Mouse (Mus musculus): ENCODE results near the gene Cd68. TPM values are rescaled to one million over a fixed set of nuclear protein-coding genes. Genes with fewer than 3 reads are reported as not detected.
"Not testable (repeated sequence)": the region's sequence is repeated elsewhere in the genome, so short reads cannot be mapped to it uniquely, and the experiment has no call there.

Cd68 gene
- polyA plus RNA-seq, 1 experiment from 2014 or later, result 18.9 TPM

- no peaks in the 10 kb centered on the region for H3K4me1 ChIP-seq (ENCODE audit: control insufficient read depth, insufficient read depth, low read length)
- no peak overlapping the region for H3K27ac ChIP-seq (ENCODE audit: low read length)
- no peak overlapping the region for H3K4me2 ChIP-seq (ENCODE audit: low read depth, low read length)
- no peak overlapping the region for H3K9ac ChIP-seq (ENCODE audit: low read length)
- ATAC-seq (ENCODE audit: insufficient read depth, low FRiP score), result no peak
- H3K9me3 ChIP-seq (replicated peaks; ENCODE audit: control insufficient read depth, low read length), result no peaks in the 10 kb centered on the region
- H3K27me3 ChIP-seq (ENCODE audit: control insufficient read depth, insufficient read depth, low read length), result no peaks in the 10 kb centered on the region
- 33% methylated on average over 6 of the region's 6 CpGs for WGBS
- no peaks in the 10 kb centered on the region for H3K36me3 ChIP-seq (ENCODE audit: control insufficient read depth, insufficient read depth, low read length)
- H3K4me3 ChIP-seq (replicated peaks; ENCODE audit: low read length), result no peak overlapping the region
These were observed 37.7 kb downstream of the Cd68 start for GRCm38 (mm10) chr11:69628286-69628685.

- WGBS, result 75% methylated on average over 2 of the region's 2 CpGs
- H3K36me3 ChIP-seq (ENCODE audit: control insufficient read depth, insufficient read depth, low read length), result not testable (repeated sequence)
These were observed 41.6 kb downstream of the Cd68 start for GRCm38 (mm10) chr11:69624339-69624738.

GRCm38 (mm10) chr11:69623006-69623405 is 42.9 kb downstream of the Cd68 start:
- 67% methylated on average over 4 of the region's 4 CpGs for WGBS
- Histone ChIP-seq H3K4me2 (ENCODE audit: low read depth, low read length) (peak overlapping the region; percentile 66; the same call in 1 of the 2 replicates), H3K27me3 (ENCODE audit: control insufficient read depth, insufficient read depth, low read length) (no peaks in the 10 kb centered on the region), H3K36me3 (ENCODE audit: control insufficient read depth, insufficient read depth, low read length) (no peaks in the 10 kb centered on the region), H3K9me3 (replicated peaks; ENCODE audit: control insufficient read depth, low read length) (no peaks in the 10 kb centered on the region), H3K4me3 (replicated peaks; ENCODE audit: low read length) (0 out of 2 replicates have a peak overlapping the region, but pooled peaks have one; percentile 65), H3K4me1 (ENCODE audit: control insufficient read depth, insufficient read depth, low read length) (peaks cover 3% of the 10 kb centered on the region; the same call in 1 of the 2 replicates), H3K9ac (ENCODE audit: low read length) (no peak overlapping the region; the same call in 1 of the 2 replicates), H3K27ac (ENCODE audit: low read length) (no peak overlapping the region)
- ATAC-seq (ENCODE audit: insufficient read depth, low FRiP score), result no peak

More at GRCm38 (mm10) chr11:69624339-69624738, 41.6 kb downstream of the Cd68 start:
- not testable (repeated sequence) for H3K9me3 ChIP-seq (replicated peaks; ENCODE audit: control insufficient read depth, low read length); H3K27me3 ChIP-seq (ENCODE audit: control insufficient read depth, insufficient read depth, low read length); ATAC-seq (ENCODE audit: insufficient read depth, low FRiP score); H3K9ac ChIP-seq (ENCODE audit: low read length); H3K4me3 ChIP-seq (replicated peaks; ENCODE audit: low read length); H3K4me2 ChIP-seq (ENCODE audit: low read depth, low read length); H3K27ac ChIP-seq (ENCODE audit: low read length); H3K4me1 ChIP-seq (ENCODE audit: control insufficient read depth, insufficient read depth, low read length)

GRCm38 (mm10) chr11:69622406-69622805 is 43.5 kb downstream of the Cd68 start:
- H3K27ac ChIP-seq (ENCODE audit: low read length), result no peak overlapping the region; the same call in 1 of the 2 replicates
- 27% methylated on average over 6 of the region's 6 CpGs for WGBS
- peak; percentile 32; the same call in 1 of the 2 replicates for ATAC-seq (ENCODE audit: insufficient read depth, low FRiP score)

GRCm38 (mm10) chr11:69621571-69622268 is 44.2 kb downstream of the Cd68 start, which contains the start of gene Sat2:
Sat2 (plus strand) TSS chr11:69622024.
- H3K9ac ChIP-seq (ENCODE audit: low read length), result peak within 1 kb of the TSS; percentile 79
- H3K27ac ChIP-seq (ENCODE audit: low read length), result peak within 1 kb of the TSS; percentile 66
- no peaks in the 10 kb centered on the region for H3K36me3 ChIP-seq (ENCODE audit: control insufficient read depth, insufficient read depth, low read length)
- H3K9me3 ChIP-seq (replicated peaks; ENCODE audit: control insufficient read depth, low read length), result no peaks in the 10 kb centered on the region
- peak within 1 kb of the TSS; percentile 65 for H3K4me3 ChIP-seq (replicated peaks; ENCODE audit: low read length)
- WGBS, result 2% methylated on average over 20 of the region's 20 CpGs
- peak within 1 kb of the TSS; percentile 66 for H3K4me2 ChIP-seq (ENCODE audit: low read depth, low read length)
- no peaks in the 10 kb centered on the region for H3K27me3 ChIP-seq (ENCODE audit: control insufficient read depth, insufficient read depth, low read length)
- H3K4me1 ChIP-seq (ENCODE audit: control insufficient read depth, insufficient read depth, low read length), result peaks cover 3% of the 10 kb centered on the region; the same call in 1 of the 2 replicates
- peak; percentile 87; the same call in 1 of the 2 replicates for ATAC-seq (ENCODE audit: insufficient read depth, low FRiP score)

More at GRCm38 (mm10) chr11:69622406-69622805, 43.5 kb downstream of the Cd68 start:
- Histone ChIP-seq H3K4me1 (ENCODE audit: control insufficient read depth, insufficient read depth, low read length) (peaks cover 3% of the 10 kb centered on the region; the same call in 1 of the 2 replicates), H3K36me3 (ENCODE audit: control insufficient read depth, insufficient read depth, low read length) (no peaks in the 10 kb centered on the region), H3K4me2 (ENCODE audit: low read depth, low read length) (peak overlapping the region; percentile 66), H3K27me3 (ENCODE audit: control insufficient read depth, insufficient read depth, low read length) (no peaks in the 10 kb centered on the region), H3K4me3 (replicated peaks; ENCODE audit: low read length) (peak overlapping the region; percentile 65), H3K9me3 (replicated peaks; ENCODE audit: control insufficient read depth, low read length) (no peaks in the 10 kb centered on the region), H3K9ac (ENCODE audit: low read length) (peak overlapping the region; percentile 79)

GRCm38 (mm10) chr11:69620394-69621081 is 45.4 kb downstream of the Cd68 start:
- 75% methylated on average over 7 of the region's 7 CpGs for WGBS
- H3K27me3 ChIP-seq (ENCODE audit: control insufficient read depth, insufficient read depth, low read length), result no peaks in the 10 kb centered on the region
- H3K36me3 ChIP-seq (ENCODE audit: control insufficient read depth, insufficient read depth, low read length), result no peaks in the 10 kb centered on the region
- H3K9me3 ChIP-seq (replicated peaks; ENCODE audit: control insufficient read depth, low read length), result no peaks in the 10 kb centered on the region
- H3K4me1 ChIP-seq (ENCODE audit: control insufficient read depth, insufficient read depth, low read length), result peaks cover 3% of the 10 kb centered on the region; the same call in 1 of the 2 replicates
- no peak overlapping the region for H3K4me2 ChIP-seq (ENCODE audit: low read depth, low read length)
- ATAC-seq (ENCODE audit: insufficient read depth, low FRiP score), result no peak
- H3K9ac ChIP-seq (ENCODE audit: low read length), result no peak overlapping the region
- H3K27ac ChIP-seq (ENCODE audit: low read length), result no peak overlapping the region
- no peak overlapping the region for H3K4me3 ChIP-seq (replicated peaks; ENCODE audit: low read length)

GRCm38 (mm10) chr11:69617805-69618204 is 48.1 kb downstream of the Cd68 start, which contains the start of gene Shbg:
Shbg (minus strand) TSS chr11:69617905.
- peaks cover 7% of the 10 kb centered on the region for H3K4me1 ChIP-seq (ENCODE audit: control insufficient read depth, insufficient read depth, low read length)
- H3K27me3 ChIP-seq (ENCODE audit: control insufficient read depth, insufficient read depth, low read length), result no peaks in the 10 kb centered on the region
- WGBS, result 61% methylated on average over 5 of the region's 5 CpGs
- no peak within 1 kb of the TSS for H3K4me3 ChIP-seq (replicated peaks; ENCODE audit: low read length)
- no peak within 1 kb of the TSS for H3K9ac ChIP-seq (ENCODE audit: low read length)
- H3K36me3 ChIP-seq (ENCODE audit: control insufficient read depth, insufficient read depth, low read length), result no peaks in the 10 kb centered on the region
- ATAC-seq (ENCODE audit: insufficient read depth, low FRiP score), result no peak
- no peak within 1 kb of the TSS for H3K27ac ChIP-seq (ENCODE audit: low read length)
- no peaks in the 10 kb centered on the region for H3K9me3 ChIP-seq (replicated peaks; ENCODE audit: control insufficient read depth, low read length)
- H3K4me2 ChIP-seq (ENCODE audit: low read depth, low read length), result no peak within 1 kb of the TSS

- Histone ChIP-seq H3K4me1 (ENCODE audit: control insufficient read depth, insufficient read depth, low read length) (peaks cover 7% of the 10 kb centered on the region), H3K4me3 (replicated peaks; ENCODE audit: low read length) (no peak overlapping the region), H3K9me3 (replicated peaks; ENCODE audit: control insufficient read depth, low read length) (no peaks in the 10 kb centered on the region), H3K9ac (ENCODE audit: low read length) (no peak overlapping the region), H3K27me3 (ENCODE audit: control insufficient read depth, insufficient read depth, low read length) (no peaks in the 10 kb centered on the region), H3K36me3 (ENCODE audit: control insufficient read depth, insufficient read depth, low read length) (no peaks in the 10 kb centered on the region), H3K4me2 (ENCODE audit: low read depth, low read length) (no peak overlapping the region), H3K27ac (ENCODE audit: low read length) (no peak overlapping the region)
- WGBS, result 43% methylated on average over 10 of the region's 10 CpGs
- ATAC-seq (ENCODE audit: insufficient read depth, low FRiP score), result no peak
These were observed 49.2 kb downstream of the Cd68 start for GRCm38 (mm10) chr11:69616781-69617180.

GRCm38 (mm10) chr11:69614257-69614588 is 51.7 kb downstream of the Cd68 start:
- not testable (repeated sequence) for H3K4me3 ChIP-seq (replicated peaks; ENCODE audit: low read length); H3K4me1 ChIP-seq (ENCODE audit: control insufficient read depth, insufficient read depth, low read length); ATAC-seq (ENCODE audit: insufficient read depth, low FRiP score); H3K27me3 ChIP-seq (ENCODE audit: control insufficient read depth, insufficient read depth, low read length); H3K27ac ChIP-seq (ENCODE audit: low read length); H3K9ac ChIP-seq (ENCODE audit: low read length); H3K9me3 ChIP-seq (replicated peaks; ENCODE audit: control insufficient read depth, low read length); H3K36me3 ChIP-seq (ENCODE audit: control insufficient read depth, insufficient read depth, low read length)
- WGBS, result 42% methylated on average over 11 of the region's 11 CpGs
- H3K4me2 ChIP-seq (ENCODE audit: low read depth, low read length), result peak overlapping the region; percentile 50

All from stomach, embryonic 16.5 days (tissue).